ENCODE assay signal across 29 mouse cellular contexts in the genomic region with DNA sequence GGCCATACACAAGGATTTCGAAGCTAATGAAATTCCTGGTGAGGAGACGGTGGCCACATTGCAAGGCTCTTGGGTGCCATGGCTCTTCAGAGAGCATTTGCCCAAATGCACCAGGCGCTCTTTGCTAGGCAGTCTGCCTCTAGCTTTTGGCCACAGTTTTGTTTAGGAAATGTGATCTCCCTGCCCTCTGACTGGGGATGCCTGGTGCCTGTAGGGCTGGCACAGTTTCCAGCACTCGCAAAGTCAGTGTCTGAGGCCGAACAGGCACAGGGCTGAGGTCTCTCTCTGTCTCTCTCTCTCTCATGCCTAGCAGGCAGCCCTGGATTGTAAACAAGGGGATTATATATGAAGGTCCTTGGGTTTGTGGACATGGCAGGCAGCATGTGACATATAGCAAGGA. TPM values are rescaled to one million over a fixed set of nuclear protein-coding genes. Genes with fewer than 3 reads are reported as not detected.
DNase-seq lines count a peak whose midpoint lies in the region; ATAC-seq lines count a peak whose summit lies in the region.
"Had no signal": no experiment of that assay in that cellular context is flagged by ENCODE, and none has a peak within 500 bp of the region (broad histone marks: within the 10 kb centered on the region; RNA-seq: fewer than 3 reads in every experiment).

No protein-coding gene starts in this region.

- no peak overlapping the region for H3K9ac ChIP-seq in liver, embryonic 13.5 days
- no peak overlapping the region for H3K9ac ChIP-seq in liver, embryonic 12.5 days
- no peak overlapping the region for H3K9ac ChIP-seq in embryonic facial prominence, embryonic 13.5 days
- H3K9ac ChIP-seq: forebrain, postnatal 0 days; hindbrain, embryonic 13.5 days; limb, embryonic 13.5 days; lung, embryonic 14.5 days had no signal

- no peak overlapping the region for H3K4me3 ChIP-seq in liver, embryonic 13.5 days (replicated peaks)
- H3K4me3 ChIP-seq in liver, embryonic 12.5 days = no peak overlapping the region
- no peak overlapping the region for H3K4me3 ChIP-seq in embryonic facial prominence, embryonic 13.5 days
- H3K4me3 ChIP-seq: forebrain, embryonic 10.5 days; hindbrain, embryonic 13.5 days; limb, embryonic 13.5 days had no signal

- no peaks in the 10 kb centered on the region for H3K27me3 ChIP-seq in liver, embryonic 13.5 days
- H3K27me3 ChIP-seq in liver, embryonic 12.5 days (replicated peaks) = peaks cover 19% of the 10 kb centered on the region; the same call in 1 of the 2 replicates
- peaks cover 3% of the 10 kb centered on the region; the same call in 1 of the 2 replicates for H3K27me3 ChIP-seq in embryonic facial prominence, embryonic 13.5 days
- H3K27me3 ChIP-seq: limb, embryonic 13.5 days had no signal

- no peak for ATAC-seq in liver, embryonic 13.5 days (ENCODE audit: low read depth)
- no peak for ATAC-seq in liver, embryonic 12.5 days
- 0 out of 2 replicates have a peak, but pooled peaks have one; percentile 33 for ATAC-seq in embryonic facial prominence, embryonic 13.5 days (ENCODE audit: insufficient number of reproducible peaks, insufficient read depth, low FRiP score, low TSS enrichment, low read depth)
- ATAC-seq: forebrain, postnatal 0 days had no signal

- H3K36me3 ChIP-seq in liver, embryonic 13.5 days = no peaks in the 10 kb centered on the region
- no peaks in the 10 kb centered on the region for H3K36me3 ChIP-seq in liver, embryonic 12.5 days
- H3K36me3 ChIP-seq in embryonic facial prominence, embryonic 13.5 days = no peaks in the 10 kb centered on the region
- H3K36me3 ChIP-seq: forebrain, embryonic 10.5 days; hindbrain, embryonic 13.5 days; limb, embryonic 13.5 days had no signal

- WGBS in liver, embryonic 13.5 days (ENCODE audit: insufficient replicate concordance) = 66% methylated on average over 5 of the region's 5 CpGs
- WGBS in liver, embryonic 12.5 days (ENCODE audit: insufficient replicate concordance) = 77% methylated on average over 5 of the region's 5 CpGs
- 60% methylated on average over 5 of the region's 5 CpGs for WGBS in embryonic facial prominence, embryonic 13.5 days

- no peak for DNase-seq in liver, embryonic 13.5 days
- DNase-seq in gastrocnemius, postnatal 10 days = peak; percentile 43
- DNase-seq in layer of hippocampus, adult 11-12 months (ENCODE audit: low spot score) = no peak
- no peak for DNase-seq in thymus, postnatal 25 days
- no peak for DNase-seq in cerebellum, adult 18-20 months
- DNase-seq: adrenal gland, adult 8-10 months; cerebellum, adult 11-12 months; cerebellum, postnatal 14 days; forebrain, postnatal 0 days; heart, postnatal 36 days; kidney, postnatal 14 days; layer of hippocampus, postnatal 36 days; lung, embryonic 14.5 days; midbrain, embryonic 14.5 days; right cerebral cortex, postnatal 14 days; spleen, adult 18-20 months had no signal

- peak overlapping the region; percentile 4; the same call in 1 of the 2 replicates for H3K27ac ChIP-seq in liver, embryonic 13.5 days
- H3K27ac ChIP-seq in liver, embryonic 12.5 days = no peak overlapping the region
- H3K27ac ChIP-seq in embryonic facial prominence, embryonic 13.5 days = peak overlapping the region; percentile 52; the same call in 1 of the 2 replicates
- H3K27ac ChIP-seq: forebrain, embryonic 10.5 days; hindbrain, embryonic 13.5 days; limb, embryonic 13.5 days had no signal

- H3K9me3 ChIP-seq in liver, embryonic 13.5 days (replicated peaks) = no peaks in the 10 kb centered on the region
- H3K9me3 ChIP-seq in liver, embryonic 12.5 days (replicated peaks) = no peaks in the 10 kb centered on the region
- H3K9me3 ChIP-seq in embryonic facial prominence, embryonic 13.5 days = no peaks in the 10 kb centered on the region
- H3K9me3 ChIP-seq: forebrain, embryonic 10.5 days; hindbrain, embryonic 13.5 days; limb, embryonic 13.5 days had no signal

- 0 out of 2 replicates have a peak, but pooled peaks cover 8% of the 10 kb centered on the region for H3K4me1 ChIP-seq in liver, embryonic 13.5 days (replicated peaks)
- 0 out of 2 replicates have a peak, but pooled peaks cover 8% of the 10 kb centered on the region for H3K4me1 ChIP-seq in liver, embryonic 12.5 days
- peaks cover 34% of the 10 kb centered on the region for H3K4me1 ChIP-seq in embryonic facial prominence, embryonic 13.5 days
- H3K4me1 ChIP-seq: hindbrain, embryonic 13.5 days; limb, embryonic 13.5 days had no signal

- no peak overlapping the region for H3K4me2 ChIP-seq in liver, embryonic 13.5 days
- H3K4me2 ChIP-seq in liver, embryonic 12.5 days = no peak overlapping the region
- no peak overlapping the region for H3K4me2 ChIP-seq in embryonic facial prominence, embryonic 13.5 days
- H3K4me2 ChIP-seq: hindbrain, embryonic 13.5 days; limb, embryonic 13.5 days; lung, embryonic 14.5 days had no signal

RNA-seq across cellular contexts. Expression of gene Abcg5, which starts 7.3 kb away (rescaled TPM):
- polyA plus RNA-seq in liver, embryonic 13.5 days (2015; fragmentation: Nextera tagmentation; extraction: Ambion mirVana) = 0.23 and 0.34 TPM in 2 replicates
- 0.14 and 0.26 TPM in 2 replicates for polyA plus RNA-seq in liver, embryonic 12.5 days (2016; fragmentation: Nextera tagmentation; extraction: Ambion mirVana)
- polyA plus RNA-seq in embryonic facial prominence, embryonic 13.5 days (2015; fragmentation: Nextera tagmentation; extraction: Ambion mirVana) = 3.0 and 4.8 TPM in 2 replicates
- not detected for total RNA-seq in gastrocnemius, postnatal 10 days (2021)
- total RNA-seq: heart, adult 8-10 months; heart, postnatal 36 days; layer of hippocampus, adult 8-10 months; layer of hippocampus, postnatal 36 days; left cerebral cortex, postnatal 14 days; megakaryocyte, adult 5-6 weeks; MEL had no signal
- polyA plus RNA-seq: C2C12 had no signal

RNA-seq across cellular contexts. Expression of gene Abcg8, which starts 14.0 kb away (rescaled TPM):
- 0.40 and 0.44 TPM in 2 replicates for polyA plus RNA-seq in liver, embryonic 13.5 days (2015; fragmentation: Nextera tagmentation; extraction: Ambion mirVana)
- polyA plus RNA-seq in liver, embryonic 12.5 days (2016; fragmentation: Nextera tagmentation; extraction: Ambion mirVana) = 0.14 and 0.28 TPM in 2 replicates
- polyA plus RNA-seq in embryonic facial prominence, embryonic 13.5 days (2015; fragmentation: Nextera tagmentation; extraction: Ambion mirVana) = 0.14 and 0.28 TPM in 2 replicates
- total RNA-seq in gastrocnemius, postnatal 10 days (2021) = not detected
- total RNA-seq: adrenal gland, adult 8-10 months; heart, postnatal 36 days; layer of hippocampus, adult 8-10 months; layer of hippocampus, postnatal 36 days; megakaryocyte, adult 5-6 weeks; MEL had no signal
- polyA plus RNA-seq: C2C12; heart, embryonic 14.5 days; limb, embryonic 13.5 days; neural tube, embryonic 11.5 days had no signal
